Mouse (Mus musculus): ENCODE data around the gene Sik2. TPM values are rescaled to one million over a fixed set of nuclear protein-coding genes. Genes with fewer than 3 reads are reported as not detected.

Gene Sik2
- polyA plus RNA-seq, 1 experiment from 2014 or later = 20.5 TPM

DNA sequence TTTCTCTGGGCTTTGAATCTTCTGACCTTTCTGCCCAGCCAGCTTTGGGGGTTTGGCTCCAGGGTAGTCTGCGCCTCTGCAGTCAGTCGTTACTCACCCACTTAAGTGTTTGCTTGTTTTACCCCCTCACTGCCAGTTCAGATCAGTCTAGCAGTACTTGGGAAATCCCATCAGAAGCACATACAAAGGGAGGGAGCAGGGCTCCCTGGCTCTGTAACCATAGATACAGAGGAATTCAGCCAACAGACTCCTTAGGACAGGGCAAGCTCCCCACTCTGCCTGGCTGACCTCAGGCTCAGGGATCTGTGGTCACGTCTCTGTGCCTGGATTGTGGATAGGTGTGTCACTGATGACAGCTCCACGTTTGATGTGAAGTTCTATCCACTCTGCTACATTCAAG, 121.5 kb downstream of the Sik2 start:
- H3K36me3 ChIP-seq (ENCODE audit: control insufficient read depth, insufficient read depth, low read length) = no peaks in the 10 kb centered on the region
- H3K9ac ChIP-seq (ENCODE audit: low read length) = no peak overlapping the region
- no peak overlapping the region for H3K4me3 ChIP-seq (replicated peaks; ENCODE audit: low read length)
- peak overlapping the region; percentile 16; the same call in 1 of the 2 replicates for H3K27ac ChIP-seq (ENCODE audit: low read length)
- 22% methylated on average over 4 of the region's 4 CpGs for WGBS
- peaks cover 33% of the 10 kb centered on the region for H3K4me1 ChIP-seq (ENCODE audit: control insufficient read depth, insufficient read depth, low read length)
- no peaks in the 10 kb centered on the region for H3K9me3 ChIP-seq (replicated peaks; ENCODE audit: control insufficient read depth, low read length)
- no peak overlapping the region for H3K4me2 ChIP-seq (ENCODE audit: low read depth, low read length)
- H3K27me3 ChIP-seq (ENCODE audit: control insufficient read depth, insufficient read depth, low read length) = no peaks in the 10 kb centered on the region
- peak; percentile 44; the same call in 1 of the 2 replicates for ATAC-seq (ENCODE audit: insufficient read depth, low FRiP score)

- Histone ChIP-seq H3K4me3 (replicated peaks; ENCODE audit: low read length) (no peak overlapping the region), H3K9me3 (replicated peaks; ENCODE audit: control insufficient read depth, low read length) (no peaks in the 10 kb centered on the region), H3K9ac (ENCODE audit: low read length) (no peak overlapping the region), H3K27ac (ENCODE audit: low read length) (peak overlapping the region; percentile 16; the same call in 1 of the 2 replicates), H3K4me1 (ENCODE audit: control insufficient read depth, insufficient read depth, low read length) (peaks cover 33% of the 10 kb centered on the region), H3K36me3 (ENCODE audit: control insufficient read depth, insufficient read depth, low read length) (no peaks in the 10 kb centered on the region), H3K4me2 (ENCODE audit: low read depth, low read length) (no peak overlapping the region), H3K27me3 (ENCODE audit: control insufficient read depth, insufficient read depth, low read length) (no peaks in the 10 kb centered on the region)
- 89% methylated on average over 1 of the region's 1 CpGs for WGBS
- ATAC-seq (ENCODE audit: insufficient read depth, low FRiP score) = no peak
These were observed 122.0 kb downstream of the Sik2 start for GRCm38 (mm10) chr9:50886870-50887269.

- Histone ChIP-seq H3K27me3 (ENCODE audit: control insufficient read depth, insufficient read depth, low read length) (no peaks in the 10 kb centered on the region), H3K4me2 (ENCODE audit: low read depth, low read length) (no peak overlapping the region), H3K27ac (ENCODE audit: low read length) (peak overlapping the region; percentile 62; the same call in 1 of the 2 replicates), H3K9me3 (replicated peaks; ENCODE audit: control insufficient read depth, low read length) (no peaks in the 10 kb centered on the region), H3K36me3 (ENCODE audit: control insufficient read depth, insufficient read depth, low read length) (no peaks in the 10 kb centered on the region), H3K4me1 (ENCODE audit: control insufficient read depth, insufficient read depth, low read length) (peaks cover 33% of the 10 kb centered on the region), H3K9ac (ENCODE audit: low read length) (no peak overlapping the region), H3K4me3 (replicated peaks; ENCODE audit: low read length) (no peak overlapping the region)
- WGBS = 35% methylated on average over 1 of the region's 1 CpGs
- no peak for ATAC-seq (ENCODE audit: insufficient read depth, low FRiP score)
These were observed 123.3 kb downstream of the Sik2 start for GRCm38 (mm10) chr9:50885600-50885987.

DNA sequence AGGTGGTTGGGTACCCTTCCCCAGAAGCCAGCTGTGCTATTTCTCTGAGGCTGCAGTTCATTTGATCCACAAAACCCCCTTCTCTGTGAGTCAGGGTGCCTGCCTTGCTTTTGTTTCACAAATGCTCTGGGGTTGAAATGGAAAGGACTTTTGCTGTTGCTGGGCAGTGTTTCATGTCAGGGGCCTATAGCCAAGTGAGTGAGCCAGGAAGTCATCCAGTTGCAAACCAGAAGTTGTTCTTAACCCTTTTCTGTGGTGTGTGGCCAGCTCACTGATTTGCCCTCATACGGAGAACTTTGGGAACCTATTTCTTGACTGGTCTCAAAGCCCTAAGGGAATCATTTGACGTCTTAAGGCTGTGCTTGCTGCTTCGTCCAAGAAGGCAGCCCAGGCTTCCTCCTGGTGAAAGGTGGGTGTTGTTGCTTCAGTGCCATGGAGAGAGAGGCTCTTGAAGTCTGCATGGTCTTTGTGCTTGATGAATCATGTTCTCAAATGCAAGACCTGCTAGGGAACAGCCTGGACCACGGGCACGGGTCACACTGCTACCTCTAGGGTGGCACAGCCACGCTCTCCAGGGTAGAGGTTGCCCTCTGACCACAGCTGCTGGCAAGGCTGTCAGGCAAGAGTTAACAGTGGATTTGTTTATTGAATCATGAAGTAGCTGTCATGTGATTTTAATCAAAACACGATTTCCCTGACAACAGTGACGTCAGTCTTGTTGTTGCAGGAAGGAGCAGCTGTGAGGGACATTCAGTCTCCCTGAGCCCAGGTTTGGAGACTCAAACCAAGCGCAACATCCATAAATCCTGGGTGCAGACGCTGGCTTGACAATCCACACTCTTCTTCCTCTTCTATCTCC, 123.9 kb downstream of the Sik2 start:
- Histone ChIP-seq H3K9ac (ENCODE audit: low read length) (0 out of 2 replicates have a peak overlapping the region, but pooled peaks have one; percentile 42), H3K4me1 (ENCODE audit: control insufficient read depth, insufficient read depth, low read length) (peaks cover 33% of the 10 kb centered on the region), H3K36me3 (ENCODE audit: control insufficient read depth, insufficient read depth, low read length) (peaks cover 5% of the 10 kb centered on the region), H3K4me3 (replicated peaks; ENCODE audit: low read length) (no peak overlapping the region), H3K27me3 (ENCODE audit: control insufficient read depth, insufficient read depth, low read length) (no peaks in the 10 kb centered on the region), H3K27ac (ENCODE audit: low read length) (peak overlapping the region; percentile 71), H3K4me2 (ENCODE audit: low read depth, low read length) (peak overlapping the region; percentile 30), H3K9me3 (replicated peaks; ENCODE audit: control insufficient read depth, low read length) (no peaks in the 10 kb centered on the region)
- peak; percentile 31; the same call in 1 of the 2 replicates for ATAC-seq (ENCODE audit: insufficient read depth, low FRiP score)
- WGBS = 54% methylated on average over 10 of the region's 10 CpGs

GRCm38 (mm10) chr9:50884093-50884492, 124.8 kb downstream of the Sik2 start:
- H3K4me2 ChIP-seq (ENCODE audit: low read depth, low read length) = no peak overlapping the region
- peaks cover 30% of the 10 kb centered on the region for H3K4me1 ChIP-seq (ENCODE audit: control insufficient read depth, insufficient read depth, low read length)
- 0 out of 2 replicates have a peak overlapping the region, but pooled peaks have one; percentile 42 for H3K9ac ChIP-seq (ENCODE audit: low read length)
- H3K4me3 ChIP-seq (replicated peaks; ENCODE audit: low read length) = no peak overlapping the region
- no peak for ATAC-seq (ENCODE audit: insufficient read depth, low FRiP score)
- H3K27ac ChIP-seq (ENCODE audit: low read length) = peak overlapping the region; percentile 71
- no peaks in the 10 kb centered on the region for H3K27me3 ChIP-seq (ENCODE audit: control insufficient read depth, insufficient read depth, low read length)
- 68% methylated on average over 8 of the region's 8 CpGs for WGBS
- H3K9me3 ChIP-seq (replicated peaks; ENCODE audit: control insufficient read depth, low read length) = no peaks in the 10 kb centered on the region
- H3K36me3 ChIP-seq (ENCODE audit: control insufficient read depth, insufficient read depth, low read length) = peaks cover 12% of the 10 kb centered on the region

DNA sequence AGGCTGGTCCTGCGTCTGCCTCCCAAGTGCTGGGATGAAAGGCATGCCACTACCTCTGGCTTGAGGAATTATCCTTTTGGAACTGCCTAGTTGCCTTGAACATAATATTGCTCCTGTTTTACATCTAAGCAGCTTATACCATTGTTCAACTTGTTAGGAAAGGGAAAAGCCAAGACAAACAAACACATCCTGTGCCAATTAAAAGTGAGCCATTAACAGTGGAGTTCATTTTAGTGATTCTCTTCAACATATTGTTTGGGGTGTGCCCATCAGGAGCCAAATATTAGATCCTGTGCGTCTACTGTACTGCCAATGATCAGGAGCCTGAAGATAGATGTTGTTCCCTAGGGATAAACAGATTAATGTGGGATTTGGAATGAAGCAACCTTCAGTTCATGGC, 126.7 kb downstream of the Sik2 start:
- Histone ChIP-seq H3K4me1 (ENCODE audit: control insufficient read depth, insufficient read depth, low read length) (peaks cover 16% of the 10 kb centered on the region), H3K36me3 (ENCODE audit: control insufficient read depth, insufficient read depth, low read length) (peaks cover 22% of the 10 kb centered on the region), H3K27ac (ENCODE audit: low read length) (no peak overlapping the region), H3K4me2 (ENCODE audit: low read depth, low read length) (no peak overlapping the region), H3K9ac (ENCODE audit: low read length) (no peak overlapping the region), H3K4me3 (replicated peaks; ENCODE audit: low read length) (no peak overlapping the region), H3K9me3 (replicated peaks; ENCODE audit: control insufficient read depth, low read length) (no peaks in the 10 kb centered on the region), H3K27me3 (ENCODE audit: control insufficient read depth, insufficient read depth, low read length) (no peaks in the 10 kb centered on the region)
- no peak for ATAC-seq (ENCODE audit: insufficient read depth, low FRiP score)
- 78% methylated on average over 2 of the region's 2 CpGs for WGBS

DNA sequence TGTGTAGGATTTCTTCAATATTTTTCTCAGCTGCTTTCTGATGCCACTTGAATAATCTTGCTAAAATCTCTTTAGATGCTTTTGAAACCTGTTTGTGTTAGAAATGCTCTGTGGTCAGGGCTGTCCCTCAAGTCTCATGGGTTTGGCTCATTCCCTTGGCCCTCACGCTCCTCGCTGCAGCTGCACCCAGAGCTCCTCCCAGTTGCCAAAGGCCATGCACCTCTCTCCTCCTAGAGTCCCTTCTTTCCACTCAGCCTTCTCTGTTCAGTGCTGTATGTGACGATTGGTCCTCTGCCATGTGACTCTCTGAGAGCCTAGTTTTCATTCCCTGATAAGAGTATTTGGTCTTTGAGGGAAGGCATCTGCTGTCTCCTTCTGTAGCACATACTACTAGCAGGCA, 131.4 kb downstream of the Sik2 start:
- no peak for ATAC-seq (ENCODE audit: insufficient read depth, low FRiP score)
- no peaks in the 10 kb centered on the region for H3K9me3 ChIP-seq (replicated peaks; ENCODE audit: control insufficient read depth, low read length)
- H3K27ac ChIP-seq (ENCODE audit: low read length) = peak overlapping the region; percentile 34; the same call in 1 of the 2 replicates
- H3K4me3 ChIP-seq (replicated peaks; ENCODE audit: low read length) = no peak overlapping the region
- WGBS = 63% methylated on average over 3 of the region's 3 CpGs
- H3K9ac ChIP-seq (ENCODE audit: low read length) = no peak overlapping the region
- H3K36me3 ChIP-seq (ENCODE audit: control insufficient read depth, insufficient read depth, low read length) = peaks cover 42% of the 10 kb centered on the region
- no peaks in the 10 kb centered on the region for H3K27me3 ChIP-seq (ENCODE audit: control insufficient read depth, insufficient read depth, low read length)
- H3K4me1 ChIP-seq (ENCODE audit: control insufficient read depth, insufficient read depth, low read length) = 0 out of 2 replicates have a peak, but pooled peaks cover 4% of the 10 kb centered on the region
- H3K4me2 ChIP-seq (ENCODE audit: low read depth, low read length) = no peak overlapping the region

GRCm38 (mm10) chr9:50876287-50876686, 132.6 kb downstream of the Sik2 start:
- peaks cover 42% of the 10 kb centered on the region for H3K36me3 ChIP-seq (ENCODE audit: control insufficient read depth, insufficient read depth, low read length)
- H3K4me1 ChIP-seq (ENCODE audit: control insufficient read depth, insufficient read depth, low read length) = 0 out of 2 replicates have a peak, but pooled peaks cover 4% of the 10 kb centered on the region
- no peak overlapping the region for H3K4me2 ChIP-seq (ENCODE audit: low read depth, low read length)
- H3K27ac ChIP-seq (ENCODE audit: low read length) = 0 out of 2 replicates have a peak overlapping the region, but pooled peaks have one; percentile 10
- WGBS = 95% methylated on average over 3 of the region's 3 CpGs
- no peak overlapping the region for H3K9ac ChIP-seq (ENCODE audit: low read length)
- H3K9me3 ChIP-seq (replicated peaks; ENCODE audit: control insufficient read depth, low read length) = no peaks in the 10 kb centered on the region
- no peak overlapping the region for H3K4me3 ChIP-seq (replicated peaks; ENCODE audit: low read length)
- H3K27me3 ChIP-seq (ENCODE audit: control insufficient read depth, insufficient read depth, low read length) = no peaks in the 10 kb centered on the region
- no peak for ATAC-seq (ENCODE audit: insufficient read depth, low FRiP score)

GRCm38 (mm10) chr9:50875470-50875869, 133.4 kb downstream of the Sik2 start:
- peaks cover 47% of the 10 kb centered on the region for H3K36me3 ChIP-seq (ENCODE audit: control insufficient read depth, insufficient read depth, low read length)
- no peaks in the 10 kb centered on the region for H3K27me3 ChIP-seq (ENCODE audit: control insufficient read depth, insufficient read depth, low read length)
- 90% methylated on average over 4 of the region's 4 CpGs for WGBS

More at GRCm38 (mm10) chr9:50875470-50875869, 133.4 kb downstream of the Sik2 start:
- Histone ChIP-seq H3K4me1 (ENCODE audit: control insufficient read depth, insufficient read depth, low read length) (0 out of 2 replicates have a peak, but pooled peaks cover 4% of the 10 kb centered on the region), H3K4me2 (ENCODE audit: low read depth, low read length) (no peak overlapping the region), H3K27ac (ENCODE audit: low read length) (no peak overlapping the region), H3K9ac (ENCODE audit: low read length) (no peak overlapping the region), H3K9me3 (replicated peaks; ENCODE audit: control insufficient read depth, low read length) (no peaks in the 10 kb centered on the region), H3K4me3 (replicated peaks; ENCODE audit: low read length) (no peak overlapping the region)
- ATAC-seq (ENCODE audit: insufficient read depth, low FRiP score) = no peak

All from stomach, embryonic 16.5 days (tissue).